Mouse (Mus musculus) cortical plate, adult 2 months (tissue): ENCODE results near the gene Morn2.

Experiments
- CTCF ChIP-seq: fragments of 200-500 bp; IDR thresholded peaks from 2 replicates; pipeline ENCODE4 v1.5.1; 2011; ENCODE audit warnings: mild to moderate bottlenecking, control low read depth, low read length; ENCODE audit not compliant: insufficient read depth; ENCODE audit errors: extremely low read depth
- POLR2A ChIP-seq: fragments of 200-500 bp; IDR thresholded peaks from 2 replicates; pipeline ENCODE4 v1.6.1; 2011; ENCODE audit warnings: mild to moderate bottlenecking, low read length, control low read depth; ENCODE audit not compliant: insufficient read depth; ENCODE audit errors: extremely low read depth

- no peak for TF ChIP-seq CTCF
- TF ChIP-seq POLR2A = no peak
These were observed 5.6 kb upstream of the Morn2 start for GRCm38 (mm10) chr17:80284446-80284845.
